Mouse (Mus musculus) forebrain, embryonic 15.5 days (tissue): ENCODE measurements around the gene Slc26a8. TPM values are rescaled to one million over a fixed set of nuclear protein-coding genes. Genes with fewer than 3 reads are reported as not detected.
A peak's percentile ranks its signal among the peaks of the same experiment; 100 is the strongest.
"Not testable (repeated sequence)": the region's sequence is repeated elsewhere in the genome, so short reads cannot be mapped to it uniquely, and the experiment has no call there.

Experiments
- ATAC-seq: fragments of 200-750 bp; cut with Nextera tagmentation; replicated peaks from 2 replicates; pipeline ENCODE4 v1.8.0; 2017; ENCODE audit warnings: mild to moderate bottlenecking, moderate TSS enrichment, moderate library complexity
- H3K27ac ChIP-seq: fragments of 300-500 bp; sonication (generic); replicated peaks from 2 replicates; pipeline ENCODE4 v1.5.1; 2015; ENCODE audit warnings: mild to moderate bottlenecking, inconsistent platforms
- H3K27me3 ChIP-seq: fragments of 300-500 bp; sonication (generic); 2 replicates; pipeline ENCODE4 v1.6.1; 2015; ENCODE audit warnings: inconsistent platforms
- H3K36me3 ChIP-seq: fragments of 300-500 bp; sonication (generic); 2 replicates; pipeline ENCODE4 v1.6.1; 2015; ENCODE audit warnings: mild to moderate bottlenecking, inconsistent platforms
- H3K4me1 ChIP-seq: fragments of 300-500 bp; sonication (generic); 2 replicates; pipeline ENCODE4 v1.6.1; 2015; ENCODE audit warnings: inconsistent platforms
- H3K4me2 ChIP-seq: fragments of 300-500 bp; sonication (generic); replicated peaks from 2 replicates; pipeline ENCODE4 v1.6.1; 2015; ENCODE audit warnings: mild to moderate bottlenecking, inconsistent platforms
- H3K4me3 ChIP-seq: fragments of 300-500 bp; sonication (generic); 2 replicates; pipeline ENCODE4 v1.5.1; 2015; ENCODE audit warnings: mild to moderate bottlenecking, inconsistent platforms
- H3K9ac ChIP-seq: fragments of 300-500 bp; sonication (generic); replicated peaks from 2 replicates; pipeline ENCODE4 v1.6.1; 2015; ENCODE audit warnings: mild to moderate bottlenecking, inconsistent platforms
- H3K9me3 ChIP-seq: fragments of 300-500 bp; sonication (generic); 2 replicates; pipeline ENCODE4 v1.6.1; 2016; ENCODE audit warnings: inconsistent platforms
- whole genome bisulfite sequencing: fragments of 180-500 bp; shearing (Covaris S2); methylation state at CpG from one replicate; pipeline ENCODE4 v1.1.7; 2015; ENCODE audit warnings: mixed read lengths; 5-methylcytosine and 5-hydroxymethylcytosine counted together
- polyA plus RNA-seq: library from polyadenylated mRNA; unstranded; fragments of >200 nt; fragmentation: Nextera tagmentation; extraction: Ambion mirVana; gene quantifications from 2 replicates; pipeline ENCODE4 v1.2.1, GENCODE M21; 2015

The Slc26a8 gene
- 1.4 and 1.7 TPM in 2 replicates for polyA plus RNA-seq

DNA sequence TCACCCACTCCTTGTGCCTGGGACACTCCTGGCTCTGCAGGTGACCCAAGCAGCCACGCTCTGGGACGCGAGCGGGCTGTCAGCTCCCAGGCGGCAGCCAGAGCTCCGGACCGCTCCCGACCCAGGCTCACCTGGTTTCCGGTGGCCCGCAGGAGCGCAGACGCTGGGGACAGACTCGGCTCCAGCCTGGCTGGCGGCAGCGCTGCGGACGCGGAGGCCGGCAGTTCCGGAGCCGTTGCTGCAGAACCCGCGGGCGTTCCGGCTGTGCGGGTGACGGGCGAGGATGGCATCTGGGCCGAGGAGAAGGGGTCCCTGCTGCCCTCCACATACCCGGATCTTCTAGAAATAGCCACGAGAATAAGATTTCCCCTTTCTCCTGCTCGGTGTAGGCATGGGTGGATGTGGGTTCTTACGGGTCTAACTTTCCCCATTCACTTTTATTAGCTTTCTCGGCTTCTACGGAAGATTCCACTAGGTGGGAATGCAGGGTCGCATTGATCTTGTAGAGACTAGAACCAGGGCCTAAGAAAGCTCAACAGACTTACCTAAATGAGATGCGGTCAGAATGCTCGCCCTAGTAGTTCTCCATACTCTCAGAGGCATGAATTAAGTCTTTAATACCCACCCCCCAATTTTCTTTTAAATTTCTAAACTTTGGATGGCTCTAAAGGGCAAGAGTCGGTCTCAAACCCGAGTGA, at the start of gene Slc26a8:
Gene Slc26a8, minus strand, starts transcription at position 648 of the 698 bp plus-strand sequence.
- H3K4me1 ChIP-seq, result peaks cover 34% of the 10 kb centered on the region
- no peak for ATAC-seq
- peak within 1 kb of the TSS; percentile 95 for H3K4me3 ChIP-seq
- H3K9me3 ChIP-seq, result no peaks in the 10 kb centered on the region
- H3K9ac ChIP-seq, result peak within 1 kb of the TSS; percentile 59
- H3K36me3 ChIP-seq, result no peaks in the 10 kb centered on the region
- H3K4me2 ChIP-seq, result peak within 1 kb of the TSS; percentile 73
- WGBS, result 10% methylated on average over 40 of the region's 40 CpGs
- H3K27me3 ChIP-seq, result 0 out of 2 replicates have a peak, but pooled peaks cover 3% of the 10 kb centered on the region
- peak within 1 kb of the TSS; percentile 94 for H3K27ac ChIP-seq

DNA sequence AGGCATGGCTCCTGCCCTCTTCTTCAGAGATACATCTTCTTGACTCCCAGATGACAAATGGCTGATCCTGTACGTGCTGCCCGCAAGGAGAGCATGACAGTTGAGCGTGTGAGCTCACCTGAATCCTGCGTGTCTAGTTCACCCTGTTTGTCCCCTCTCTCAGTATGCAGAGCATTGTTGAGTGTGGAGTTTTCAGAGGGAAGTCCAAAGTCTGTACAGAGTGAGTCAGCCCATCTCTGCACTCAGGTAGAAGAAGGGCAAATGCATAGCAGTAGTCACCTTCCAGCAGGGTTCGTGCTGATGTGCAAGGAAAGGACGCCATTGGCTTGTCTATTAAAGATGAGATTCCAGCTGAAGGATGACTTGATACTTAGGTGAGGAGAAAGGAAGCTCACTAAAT, 49.2 kb upstream of the Slc26a8 start:
- H3K4me1 ChIP-seq, result no peaks in the 10 kb centered on the region
- H3K4me3 ChIP-seq, result no peak overlapping the region
- H3K9ac ChIP-seq, result no peak overlapping the region
- no peak overlapping the region for H3K4me2 ChIP-seq
- no peaks in the 10 kb centered on the region for H3K9me3 ChIP-seq
- no peaks in the 10 kb centered on the region for H3K27me3 ChIP-seq
- 97% methylated on average over 6 of the region's 6 CpGs for WGBS
- no peak overlapping the region for H3K27ac ChIP-seq
- peaks cover 31% of the 10 kb centered on the region for H3K36me3 ChIP-seq
- ATAC-seq, result no peak

DNA sequence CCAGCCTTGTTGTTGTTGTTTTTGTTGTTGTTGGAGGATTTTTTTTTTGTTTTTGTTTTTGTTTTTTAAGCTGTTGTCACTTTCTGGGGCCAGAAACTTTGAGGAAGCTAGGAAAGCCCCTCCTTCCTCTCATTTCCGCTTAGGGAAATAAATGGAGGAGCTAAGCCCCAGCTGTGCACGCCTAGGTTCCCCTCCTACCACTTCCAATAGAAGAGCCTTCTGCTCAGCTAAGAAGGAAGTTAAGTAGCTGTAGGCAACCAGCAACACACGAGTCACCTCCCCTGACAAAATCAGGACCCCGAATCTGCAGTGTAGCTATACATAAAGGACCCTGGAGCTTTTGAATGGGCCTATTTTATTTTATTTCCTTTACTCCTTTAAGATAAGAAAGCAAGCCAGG, 47.9 kb upstream of the Slc26a8 start:
- H3K4me2 ChIP-seq, result no peak overlapping the region
- no peak overlapping the region for H3K9ac ChIP-seq
- H3K4me3 ChIP-seq, result no peak overlapping the region
- 81% methylated on average over 4 of the region's 4 CpGs for WGBS
- H3K9me3 ChIP-seq, result no peaks in the 10 kb centered on the region
- no peaks in the 10 kb centered on the region for H3K4me1 ChIP-seq
- H3K27me3 ChIP-seq, result no peaks in the 10 kb centered on the region
- no peak for ATAC-seq
- no peak overlapping the region for H3K27ac ChIP-seq
- peaks cover 22% of the 10 kb centered on the region for H3K36me3 ChIP-seq

DNA sequence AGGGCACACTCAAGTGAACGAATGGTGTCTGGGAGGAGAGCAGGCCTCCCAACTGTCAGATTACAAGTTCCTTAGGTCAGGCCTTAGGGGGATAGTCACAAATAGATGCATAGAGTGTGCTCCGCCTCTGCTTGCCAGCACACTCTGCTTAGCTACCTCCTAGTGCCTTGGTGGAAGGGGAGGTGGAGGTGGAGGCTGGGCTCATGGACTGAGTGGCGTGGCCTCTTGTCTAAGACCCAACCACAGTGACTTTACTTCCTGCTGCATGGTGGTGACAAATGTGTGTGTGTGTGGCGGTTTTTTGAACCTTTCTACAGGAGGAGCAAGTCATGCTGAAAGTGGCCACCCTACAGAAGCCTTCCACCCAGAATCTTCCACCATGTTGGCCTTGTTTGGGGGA, 46.5 kb upstream of the Slc26a8 start:
- no peak for ATAC-seq
- H3K36me3 ChIP-seq, result peaks cover 27% of the 10 kb centered on the region
- H3K9me3 ChIP-seq, result no peaks in the 10 kb centered on the region
- no peak overlapping the region for H3K4me3 ChIP-seq
- H3K4me1 ChIP-seq, result no peaks in the 10 kb centered on the region
- H3K9ac ChIP-seq, result no peak overlapping the region
- no peak overlapping the region for H3K27ac ChIP-seq
- 87% methylated on average over 4 of the region's 4 CpGs for WGBS
- H3K27me3 ChIP-seq, result no peaks in the 10 kb centered on the region
- H3K4me2 ChIP-seq, result no peak overlapping the region

DNA sequence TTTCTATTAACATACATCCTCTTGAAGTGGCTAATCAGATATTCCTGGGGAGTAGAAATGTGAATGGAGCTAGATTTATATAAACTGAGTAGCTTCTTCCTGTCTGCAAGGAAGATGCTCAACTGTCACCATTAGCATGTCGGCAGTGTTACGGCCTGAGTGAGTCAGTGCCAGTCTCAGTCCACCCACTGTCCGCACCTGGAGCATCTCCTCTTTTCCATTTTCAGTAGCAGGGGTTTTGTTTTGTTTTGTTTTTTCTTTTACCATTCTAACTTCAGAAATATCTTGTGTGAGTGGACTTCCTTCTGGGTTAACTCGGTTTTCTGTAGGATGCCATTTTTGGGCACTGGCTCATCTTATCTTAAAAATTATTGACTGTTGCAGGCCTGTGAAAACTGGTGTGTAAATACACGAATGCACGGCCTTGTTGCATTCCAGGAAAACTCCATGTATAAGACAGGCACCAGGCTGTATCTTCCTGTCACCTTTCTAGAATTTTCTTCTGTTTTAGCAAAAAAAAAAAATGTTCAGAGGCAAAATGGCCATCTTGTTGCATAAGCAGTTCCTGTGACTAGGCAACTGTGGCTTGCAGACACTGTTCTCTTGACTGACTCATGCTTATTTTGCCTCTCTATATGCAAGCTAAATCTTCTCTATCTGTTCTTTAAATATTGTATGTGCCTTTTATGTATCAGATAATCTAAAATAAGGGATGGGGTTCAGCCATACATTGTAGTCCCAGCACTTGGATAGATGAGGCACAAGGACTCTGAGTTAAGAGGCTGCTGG, 45.5 kb upstream of the Slc26a8 start:
- Histone ChIP-seq H3K27me3 (no peaks in the 10 kb centered on the region), H3K4me1 (no peaks in the 10 kb centered on the region), H3K4me2 (no peak overlapping the region), H3K27ac (no peak overlapping the region), H3K36me3 (peaks cover 33% of the 10 kb centered on the region), H3K4me3 (no peak overlapping the region), H3K9ac (no peak overlapping the region), H3K9me3 (no peaks in the 10 kb centered on the region)
- 95% methylated on average over 6 of the region's 6 CpGs for WGBS
- no peak for ATAC-seq

DNA sequence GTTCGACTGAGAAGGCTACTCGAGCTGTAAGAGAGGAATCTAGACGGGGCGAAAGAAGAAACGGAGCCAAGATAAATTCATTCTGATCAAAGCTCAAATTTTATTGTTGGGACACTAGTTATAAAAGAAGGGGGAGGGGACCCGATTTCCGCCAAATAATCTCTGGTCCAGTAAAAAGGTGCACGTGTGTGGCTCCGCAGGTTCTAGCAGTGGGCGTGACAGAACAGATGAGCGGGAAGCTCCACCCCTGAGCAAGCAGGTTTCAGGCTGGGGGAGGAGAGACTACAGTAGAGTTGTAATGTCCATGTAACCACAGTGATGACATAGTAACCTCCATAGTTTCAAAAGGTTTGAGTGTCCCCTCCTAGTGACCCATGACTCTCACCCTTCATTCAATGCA, 37.5 kb upstream of the Slc26a8 start:
- not testable (repeated sequence) for H3K9ac ChIP-seq, H3K27me3 ChIP-seq, H3K4me2 ChIP-seq, H3K9me3 ChIP-seq, H3K27ac ChIP-seq, H3K4me3 ChIP-seq, H3K4me1 ChIP-seq, ATAC-seq
- WGBS, result 92% methylated on average over 11 of the region's 11 CpGs
- H3K36me3 ChIP-seq, result peaks cover 55% of the 10 kb centered on the region

DNA sequence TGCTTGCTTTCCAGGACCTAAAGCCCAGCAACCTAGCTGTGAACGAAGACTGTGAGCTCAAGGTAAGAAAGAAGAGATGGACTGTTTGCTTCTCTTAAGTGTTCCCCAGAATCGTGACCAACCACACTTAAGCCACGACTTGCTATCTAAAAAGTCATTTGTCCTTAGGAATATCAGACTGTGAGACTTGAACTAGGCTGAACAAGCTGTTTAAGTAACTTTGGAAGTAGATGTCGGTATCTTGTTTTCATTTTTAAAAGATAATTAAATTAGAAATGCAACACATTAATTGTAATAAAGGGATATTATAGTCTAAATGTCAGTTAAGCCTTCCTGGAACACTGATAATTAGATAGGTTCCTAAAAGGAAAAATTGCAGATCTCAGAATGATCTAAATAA, 35.8 kb upstream of the Slc26a8 start, which contains the start of gene AC170998.1:
Gene AC170998.1, plus strand, starts transcription at position 301 of the 400 bp plus-strand sequence.
- no peak within 1 kb of the TSS for H3K4me2 ChIP-seq
- H3K27me3 ChIP-seq, result no peaks in the 10 kb centered on the region
- H3K4me1 ChIP-seq, result no peaks in the 10 kb centered on the region
- H3K9me3 ChIP-seq, result no peaks in the 10 kb centered on the region
- no peak for ATAC-seq
- H3K27ac ChIP-seq, result no peak within 1 kb of the TSS
- peaks cover 48% of the 10 kb centered on the region for H3K36me3 ChIP-seq
- H3K4me3 ChIP-seq, result no peak within 1 kb of the TSS
- H3K9ac ChIP-seq, result no peak within 1 kb of the TSS
- WGBS, result 92% methylated on average over 4 of the region's 4 CpGs

DNA sequence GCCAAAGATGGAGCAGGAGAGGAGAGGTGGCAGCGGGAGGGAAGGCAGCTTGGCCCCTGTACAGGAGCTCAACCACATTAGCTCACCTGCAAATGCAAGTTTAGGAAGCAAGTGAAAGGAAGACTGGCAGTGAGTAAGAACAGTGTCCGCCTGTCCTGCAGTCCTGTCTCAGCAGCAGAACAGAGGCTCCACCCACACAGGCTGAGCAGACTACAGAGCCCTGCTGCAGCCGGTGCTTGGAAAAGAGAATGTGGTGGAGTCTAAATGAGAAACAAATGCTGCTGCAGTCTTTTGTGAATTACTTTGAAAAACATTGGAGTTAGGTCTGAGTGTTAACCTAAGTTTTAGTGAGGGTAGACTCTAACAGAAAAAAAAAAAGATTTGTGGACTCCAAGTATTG, 27.5 kb upstream of the Slc26a8 start:
- H3K4me1 ChIP-seq, result no peaks in the 10 kb centered on the region
- no peak for ATAC-seq
- H3K36me3 ChIP-seq, result peaks cover 27% of the 10 kb centered on the region
- no peak overlapping the region for H3K4me3 ChIP-seq
- no peaks in the 10 kb centered on the region for H3K27me3 ChIP-seq
- H3K9ac ChIP-seq, result no peak overlapping the region
- no peak overlapping the region for H3K4me2 ChIP-seq
- no peak overlapping the region for H3K27ac ChIP-seq
- H3K9me3 ChIP-seq, result no peaks in the 10 kb centered on the region
- 69% methylated on average over 3 of the region's 3 CpGs for WGBS

DNA sequence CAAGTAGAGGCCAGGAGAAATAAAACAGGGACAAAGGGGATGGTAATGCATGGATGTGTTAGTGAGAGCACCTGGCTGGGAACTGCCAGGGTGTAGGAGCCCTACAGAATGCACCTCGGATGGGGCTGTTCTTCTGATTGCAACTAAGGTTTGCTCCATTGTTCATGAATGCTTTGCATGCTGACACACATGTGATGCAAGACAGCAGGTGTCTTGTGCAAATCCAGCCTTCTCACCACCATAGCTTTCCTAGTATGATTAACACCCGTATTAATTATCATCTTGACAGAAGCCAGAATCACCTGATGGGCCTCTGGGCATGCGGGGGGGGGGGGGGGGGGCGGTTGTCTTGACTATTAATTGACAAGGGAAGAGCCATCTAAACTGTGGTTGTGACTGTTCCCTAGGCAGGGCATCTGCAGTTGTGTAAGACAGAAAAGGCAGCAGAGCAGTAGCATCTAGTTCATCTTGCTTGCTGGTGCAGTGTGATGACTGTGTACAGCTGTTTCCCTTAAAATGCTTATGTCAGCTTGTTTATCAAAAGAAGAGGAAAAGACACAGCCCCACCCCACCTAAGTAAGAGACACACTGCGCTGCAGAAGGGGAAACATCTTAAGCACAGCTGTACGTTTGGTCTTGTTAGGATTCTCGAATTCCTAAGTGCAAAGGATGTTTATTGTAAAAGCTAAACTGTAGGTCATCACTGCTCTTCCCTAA, 26.0 kb upstream of the Slc26a8 start:
- ATAC-seq, result 0 out of 2 replicates have a peak, but pooled peaks have one; percentile 19
- peaks cover 22% of the 10 kb centered on the region for H3K36me3 ChIP-seq
- WGBS, result 70% methylated on average over 7 of the region's 7 CpGs

DNA sequence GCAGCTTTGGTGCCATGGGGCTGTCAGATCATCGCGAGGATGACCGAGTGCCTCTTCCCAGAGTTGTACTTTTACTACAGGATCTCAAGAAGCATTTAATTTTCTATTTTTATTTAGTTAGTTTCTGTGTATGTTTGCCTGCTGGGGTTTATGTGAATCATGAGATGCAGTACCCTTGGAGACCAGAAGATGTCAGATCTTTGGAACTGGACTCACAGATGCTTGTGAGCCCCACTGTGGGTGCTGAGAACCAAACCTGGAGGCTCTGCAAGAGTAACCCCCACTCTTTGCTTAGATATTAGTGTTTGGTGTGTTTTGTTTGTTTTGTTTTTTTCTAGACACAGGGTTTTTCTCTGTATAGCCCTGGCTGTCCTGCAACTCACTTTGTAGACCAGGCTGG, 24.0 kb upstream of the Slc26a8 start:
- 96% methylated on average over 3 of the region's 3 CpGs for WGBS

More for the DNA sequence above, 26.0 kb upstream of the Slc26a8 start:
- no peak overlapping the region for H3K4me2 ChIP-seq
- H3K4me1 ChIP-seq, result no peaks in the 10 kb centered on the region
- H3K9me3 ChIP-seq, result no peaks in the 10 kb centered on the region
- H3K27ac ChIP-seq, result 0 out of 2 replicates have a peak overlapping the region, but pooled peaks have one; percentile 15
- no peak overlapping the region for H3K4me3 ChIP-seq
- no peaks in the 10 kb centered on the region for H3K27me3 ChIP-seq
- no peak overlapping the region for H3K9ac ChIP-seq

DNA sequence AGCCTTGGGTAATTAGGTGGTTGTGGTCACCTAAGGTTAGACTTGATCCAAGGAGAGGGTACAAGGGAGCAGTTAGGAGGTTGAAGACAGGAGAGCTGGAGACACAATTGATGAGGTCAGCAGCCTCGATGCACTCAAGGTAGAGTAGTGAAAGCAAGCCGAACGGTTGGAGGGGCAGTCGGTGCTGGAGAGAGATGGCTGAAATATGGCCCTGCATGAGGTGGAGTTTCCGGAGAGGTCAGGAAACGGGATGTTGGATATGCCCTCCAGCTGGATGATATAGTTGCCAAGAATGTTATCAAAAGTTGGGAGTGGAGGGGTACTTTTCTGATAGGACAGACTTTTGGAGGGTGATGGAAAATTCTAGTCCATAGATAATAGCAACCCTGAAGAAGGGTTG, 22.3 kb upstream of the Slc26a8 start:
- Histone ChIP-seq H3K4me1 (0 out of 2 replicates have a peak, but pooled peaks cover 3% of the 10 kb centered on the region), H3K4me3 (no peak overlapping the region), H3K36me3 (peaks cover 16% of the 10 kb centered on the region), H3K4me2 (no peak overlapping the region), H3K27me3 (no peaks in the 10 kb centered on the region), H3K27ac (no peak overlapping the region), H3K9ac (no peak overlapping the region), H3K9me3 (no peaks in the 10 kb centered on the region)
- 95% methylated on average over 6 of the region's 6 CpGs for WGBS
- ATAC-seq, result no peak

More for the DNA sequence above, 24.0 kb upstream of the Slc26a8 start:
- 0 out of 2 replicates have a peak, but pooled peaks cover 1% of the 10 kb centered on the region for H3K4me1 ChIP-seq
- no peak overlapping the region for H3K4me3 ChIP-seq
- H3K27ac ChIP-seq, result no peak overlapping the region
- H3K36me3 ChIP-seq, result peaks cover 22% of the 10 kb centered on the region
- H3K9me3 ChIP-seq, result no peaks in the 10 kb centered on the region
- no peak overlapping the region for H3K9ac ChIP-seq
- ATAC-seq, result no peak
- H3K4me2 ChIP-seq, result no peak overlapping the region
- no peaks in the 10 kb centered on the region for H3K27me3 ChIP-seq

DNA sequence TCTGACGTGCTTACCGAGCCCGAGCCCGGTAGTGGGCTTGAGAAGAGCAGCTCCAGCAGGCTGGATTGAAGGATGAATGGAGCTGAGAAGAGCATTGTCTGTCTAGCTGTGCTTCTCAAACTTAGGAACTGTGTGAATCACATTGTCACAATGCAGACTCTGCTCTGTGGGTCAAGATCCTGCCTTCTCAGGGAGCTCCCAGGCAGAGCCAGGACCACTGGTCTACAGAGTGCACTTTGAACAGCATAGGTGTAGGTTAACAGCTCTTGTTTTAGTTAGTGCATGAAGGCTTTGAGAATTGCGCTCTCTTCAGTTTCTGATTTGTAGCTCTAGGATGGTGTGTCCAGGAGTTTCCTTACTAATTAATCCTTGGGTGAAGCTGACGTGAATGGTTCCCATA, 21.2 kb upstream of the Slc26a8 start:
- no peaks in the 10 kb centered on the region for H3K27me3 ChIP-seq
- peaks cover 16% of the 10 kb centered on the region for H3K36me3 ChIP-seq
- no peak overlapping the region for H3K4me2 ChIP-seq
- H3K4me1 ChIP-seq, result 0 out of 2 replicates have a peak, but pooled peaks cover 3% of the 10 kb centered on the region
- ATAC-seq, result no peak
- H3K4me3 ChIP-seq, result no peak overlapping the region
- H3K9ac ChIP-seq, result no peak overlapping the region
- H3K9me3 ChIP-seq, result no peaks in the 10 kb centered on the region
- WGBS, result 89% methylated on average over 6 of the region's 6 CpGs
- no peak overlapping the region for H3K27ac ChIP-seq
